Mouse (Mus musculus) liver, postnatal 0 days (tissue): ENCODE results near the gene Pfdn4.

Source experiments
- CTCF ChIP-seq: sonication (generic); IDR thresholded peaks from 2 replicates; pipeline ENCODE4 v1.5.1; 2016; ENCODE audit warnings: antibody characterized with exemption, low read depth
- EP300 ChIP-seq: IDR thresholded peaks from 2 replicates; pipeline ENCODE4 v1.6.1; 2016; ENCODE audit warnings: antibody characterized with exemption, low read depth, mild to moderate bottlenecking

GRCm38 (mm10) chr2:170496154-170496930 is at the start of gene Pfdn4:
- no peak for TF ChIP-seq CTCF
- TF ChIP-seq EP300 = no peak
